Mouse (Mus musculus) stomach, embryonic 15.5 days (tissue): ENCODE results near the gene S100a3. TPM values are rescaled to one million over a fixed set of nuclear protein-coding genes. Genes with fewer than 3 reads are reported as not detected.
A peak's percentile ranks its signal among the peaks of the same experiment; 100 is the strongest.

Source experiments
- ATAC-seq: fragments of 200-750 bp; cut with Nextera tagmentation; 2 replicates; pipeline ENCODE4 v1.8.0; 2017; ENCODE audit warnings: low read depth, moderate number of reproducible peaks, moderate TSS enrichment; ENCODE audit not compliant: insufficient read depth, low FRiP score
- H3K27ac ChIP-seq: fragments of 300-500 bp; sonication (generic); 2 replicates; pipeline ENCODE4 v1.5.1; 2015; ENCODE audit warnings: mild to moderate bottlenecking, inconsistent platforms
- H3K27me3 ChIP-seq: fragments of 300-500 bp; sonication (generic); replicated peaks from 2 replicates; pipeline ENCODE4 v1.6.1; 2015; ENCODE audit warnings: inconsistent platforms
- H3K36me3 ChIP-seq: fragments of 300-500 bp; sonication (generic); 2 replicates; pipeline ENCODE4 v1.6.1; 2015; ENCODE audit warnings: inconsistent platforms
- H3K4me1 ChIP-seq: fragments of 300-500 bp; sonication (generic); 2 replicates; pipeline ENCODE4 v1.6.1; 2015; ENCODE audit warnings: inconsistent platforms
- H3K4me2 ChIP-seq: fragments of 300-500 bp; sonication (generic); 2 replicates; pipeline ENCODE4 v1.6.1; 2015; ENCODE audit warnings: mild to moderate bottlenecking, inconsistent platforms
- H3K4me3 ChIP-seq: fragments of 300-500 bp; sonication (generic); replicated peaks from 2 replicates; pipeline ENCODE4 v1.5.1; 2015; ENCODE audit warnings: inconsistent platforms
- H3K9ac ChIP-seq: fragments of 300-500 bp; sonication (generic); 2 replicates; pipeline ENCODE4 v1.6.1; 2015; ENCODE audit warnings: inconsistent platforms
- H3K9me3 ChIP-seq: fragments of 300-500 bp; sonication (generic); 2 replicates; pipeline ENCODE4 v1.6.1; 2016; ENCODE audit warnings: inconsistent platforms
- WGBS: fragments of 180-500 bp; shearing (Covaris S2); methylation state at CpG from one replicate; pipeline ENCODE4 v1.1.7; 2015; 5-methylcytosine and 5-hydroxymethylcytosine counted together
- polyA plus RNA-seq: library from polyadenylated mRNA; unstranded; fragments of >200 nt; fragmentation: Nextera tagmentation; extraction: Ambion mirVana; gene quantifications from 2 replicates; pipeline ENCODE4 v1.2.1, GENCODE M21; 2015

S100a3 gene
- polyA plus RNA-seq, result 0.77 and 1.2 TPM in 2 replicates

DNA sequence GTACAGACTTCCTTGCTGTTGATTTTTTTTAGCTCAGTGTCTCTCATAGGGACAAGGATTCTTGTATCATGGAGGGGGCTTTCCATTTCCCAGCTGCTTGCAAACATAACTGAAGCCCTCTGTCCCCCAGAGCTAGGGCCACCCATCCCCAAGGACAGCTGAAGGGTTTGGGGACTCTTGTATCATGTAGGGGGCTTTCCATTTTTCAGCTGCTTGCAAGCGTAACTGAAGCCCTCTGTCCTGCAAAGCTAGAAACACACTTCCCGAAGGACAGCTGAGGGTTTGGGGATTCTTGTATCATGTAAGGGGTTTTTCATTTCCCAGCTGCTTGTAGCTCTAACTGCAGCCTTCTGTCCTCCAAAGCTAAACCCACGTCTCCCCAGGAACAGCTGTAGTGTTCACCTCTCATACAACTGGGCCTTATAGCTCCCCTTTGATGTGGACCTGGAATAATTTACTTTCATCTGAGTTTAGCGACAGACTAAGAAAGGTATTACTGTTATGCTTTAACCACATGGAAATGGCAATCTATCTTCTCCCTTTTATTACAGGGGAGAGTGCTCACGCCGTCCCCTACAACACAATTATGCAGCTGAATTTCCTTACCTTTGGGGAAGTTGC, at the start of gene S100a3:
S100a3 (plus strand) TSS at position 571 of the 621 bp plus-strand sequence.
- H3K9ac ChIP-seq, result no peak within 1 kb of the TSS
- H3K4me3 ChIP-seq, result no peak within 1 kb of the TSS
- ATAC-seq, result no peak
- H3K4me1 ChIP-seq, result no peaks in the 10 kb centered on the region
- no peaks in the 10 kb centered on the region for H3K9me3 ChIP-seq
- no peak within 1 kb of the TSS for H3K27ac ChIP-seq
- no peak within 1 kb of the TSS for H3K4me2 ChIP-seq
- no peaks in the 10 kb centered on the region for H3K27me3 ChIP-seq
- no peaks in the 10 kb centered on the region for H3K36me3 ChIP-seq
- 73% methylated on average over 6 of the region's 6 CpGs for WGBS

DNA sequence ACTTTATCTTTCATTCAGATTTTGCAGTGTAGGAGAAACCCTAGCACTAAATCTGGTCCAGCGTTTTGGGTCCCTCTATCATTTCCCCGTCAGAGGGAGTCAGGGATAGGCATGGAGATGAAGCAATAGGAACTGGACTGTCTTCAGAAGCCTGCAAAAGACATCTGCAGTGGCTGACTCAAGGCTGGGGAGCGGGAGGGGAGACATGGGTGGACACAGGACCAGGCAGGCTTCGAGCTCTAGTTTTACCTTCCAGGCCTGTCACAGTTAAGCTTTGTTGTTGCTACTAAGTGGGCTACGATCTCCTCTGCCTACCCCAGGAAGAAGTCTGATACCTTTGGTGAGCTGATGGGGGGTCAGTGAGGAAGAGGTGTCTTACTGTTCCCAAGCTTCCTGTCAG, 48.1 kb upstream of the S100a3 start:
- Histone ChIP-seq H3K27ac (no peak overlapping the region), H3K4me3 (no peak overlapping the region), H3K4me1 (peaks cover 23% of the 10 kb centered on the region), H3K4me2 (no peak overlapping the region), H3K36me3 (no peaks in the 10 kb centered on the region), H3K27me3 (no peaks in the 10 kb centered on the region), H3K9ac (no peak overlapping the region), H3K9me3 (no peaks in the 10 kb centered on the region)
- no peak for ATAC-seq
- WGBS, result 81% methylated on average over 5 of the region's 5 CpGs

DNA sequence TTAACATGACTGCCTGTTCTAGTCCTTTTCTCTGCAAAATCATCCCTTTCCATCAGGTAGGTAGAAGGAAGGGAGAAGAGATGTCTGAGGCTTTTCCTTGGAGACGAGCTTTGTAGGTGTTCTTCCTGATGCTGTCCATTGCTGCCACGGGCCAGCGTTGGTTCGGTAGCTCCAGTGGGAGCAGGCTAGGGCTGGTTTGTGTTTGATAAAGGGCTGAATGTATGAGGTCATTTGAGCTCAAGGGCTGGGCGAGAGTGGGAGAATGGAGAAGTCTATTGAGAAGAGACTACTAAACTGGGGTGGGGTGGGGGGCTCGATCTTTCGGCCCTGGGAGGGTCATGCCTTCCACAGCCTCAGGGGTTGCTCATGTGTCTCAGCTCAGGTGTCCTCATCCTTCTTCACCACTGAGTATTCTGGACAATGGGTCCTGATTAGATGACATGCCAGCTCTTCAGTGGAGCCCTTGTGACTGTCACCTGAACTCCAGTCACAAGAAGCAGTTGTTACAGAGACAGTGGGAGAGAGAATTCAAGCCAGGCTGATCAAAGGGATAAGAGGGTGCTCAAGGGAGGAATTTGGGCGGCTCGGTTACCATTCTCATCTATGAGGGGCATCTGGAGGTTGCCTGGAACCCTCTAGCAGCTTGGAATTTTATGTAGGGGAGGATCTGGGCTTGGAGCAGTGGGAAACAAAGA, 47.3 kb upstream of the S100a3 start:
- WGBS, result 70% methylated on average over 9 of the region's 9 CpGs
- no peaks in the 10 kb centered on the region for H3K9me3 ChIP-seq
- no peaks in the 10 kb centered on the region for H3K36me3 ChIP-seq
- no peaks in the 10 kb centered on the region for H3K27me3 ChIP-seq
- H3K9ac ChIP-seq, result no peak overlapping the region
- H3K27ac ChIP-seq, result no peak overlapping the region
- no peak overlapping the region for H3K4me3 ChIP-seq
- ATAC-seq, result no peak
- H3K4me1 ChIP-seq, result peaks cover 21% of the 10 kb centered on the region
- peak overlapping the region; percentile 92; the same call in 1 of the 2 replicates for H3K4me2 ChIP-seq

DNA sequence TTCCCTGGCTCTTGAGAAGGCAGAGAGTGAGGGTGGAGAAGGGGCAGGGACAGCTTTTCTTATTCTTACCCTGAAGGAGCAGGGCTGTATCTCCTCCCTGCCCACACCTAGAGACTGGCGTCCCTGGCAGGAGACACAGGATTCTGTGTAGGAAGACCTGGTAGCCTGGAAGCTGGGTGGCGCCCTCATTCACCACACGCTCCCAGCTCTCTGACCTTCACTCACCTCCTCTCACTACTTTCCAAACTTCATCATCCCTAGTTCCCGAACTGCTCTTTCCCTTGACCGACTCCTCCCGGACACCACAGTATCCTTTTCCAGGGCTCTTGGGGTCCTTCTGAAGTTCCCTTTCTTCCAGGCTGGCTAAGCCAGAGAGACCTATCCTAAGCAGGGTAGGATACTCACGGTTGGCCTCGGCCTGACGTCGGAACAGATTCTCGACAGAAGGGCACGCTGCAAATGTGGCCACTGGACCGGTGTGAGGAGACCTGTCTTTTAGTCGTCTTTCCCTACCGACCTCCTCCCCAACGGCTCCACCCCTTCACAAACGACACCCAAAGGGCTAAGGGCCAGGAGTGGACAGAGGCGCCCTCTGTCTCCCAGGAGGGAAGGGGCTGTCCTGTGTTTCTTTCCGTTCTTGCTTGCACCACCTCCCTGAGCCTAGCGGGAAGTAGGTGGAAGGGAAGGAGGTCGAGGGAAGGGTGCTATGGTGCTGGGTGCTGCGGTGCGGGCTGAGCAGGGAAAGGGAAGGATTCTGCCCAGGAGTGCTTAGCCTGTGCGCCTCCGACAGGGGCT, 46.4 kb upstream of the S100a3 start, which contains the start of the genes S100a1 and S100a13:
S100a1 (minus strand) TSS at position 597 of the 795 bp plus-strand sequence.
S100a13 (plus strand) TSS at position 640 of the 795 bp plus-strand sequence.
- 4% methylated on average over 24 of the region's 25 CpGs for WGBS
- Histone ChIP-seq H3K27ac (peak within 1 kb of the TSS; percentile 57), H3K4me1 (peaks cover 20% of the 10 kb centered on the region)

DNA sequence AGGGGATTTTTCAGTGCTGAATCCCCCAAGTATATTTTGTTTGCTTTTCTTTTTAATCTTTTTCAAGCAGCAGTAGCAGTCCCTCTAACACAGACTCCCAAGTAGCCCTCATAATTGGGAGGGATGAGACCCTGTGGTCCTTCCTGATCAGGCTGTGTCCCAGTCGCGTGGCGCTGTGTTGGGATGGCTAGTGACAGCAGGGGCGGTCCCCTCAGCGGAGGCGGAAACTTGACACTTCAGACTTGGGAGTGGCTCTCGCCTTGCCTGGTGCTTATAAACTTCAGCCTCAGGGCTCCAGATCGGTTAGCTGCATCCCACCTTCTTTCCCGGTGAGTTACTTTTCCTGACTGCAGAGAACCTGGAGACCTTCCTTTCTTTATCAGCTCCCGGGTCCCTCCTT, 45.7 kb upstream of the S100a3 start:
- WGBS, result 0% methylated on average over 10 of the region's 10 CpGs
- Histone ChIP-seq H3K27me3 (no peaks in the 10 kb centered on the region), H3K9me3 (no peaks in the 10 kb centered on the region), H3K4me1 (peaks cover 20% of the 10 kb centered on the region), H3K4me2 (peak overlapping the region; percentile 92), H3K36me3 (no peaks in the 10 kb centered on the region), H3K4me3 (peak overlapping the region; percentile 46), H3K9ac (peak overlapping the region; percentile 13), H3K27ac (peak overlapping the region; percentile 57)
- ATAC-seq, result peak; percentile 80

More for the DNA sequence above, 46.4 kb upstream of the S100a3 start, which contains the start of the genes S100a1 and S100a13:
- Histone ChIP-seq H3K4me2 (peak within 1 kb of the TSS; percentile 92), H3K9me3 (no peaks in the 10 kb centered on the region), H3K36me3 (no peaks in the 10 kb centered on the region), H3K27me3 (no peaks in the 10 kb centered on the region), H3K9ac (peak within 1 kb of the TSS; percentile 32), H3K4me3 (peak within 1 kb of the TSS; percentile 46)
- peak; percentile 56 for ATAC-seq

DNA sequence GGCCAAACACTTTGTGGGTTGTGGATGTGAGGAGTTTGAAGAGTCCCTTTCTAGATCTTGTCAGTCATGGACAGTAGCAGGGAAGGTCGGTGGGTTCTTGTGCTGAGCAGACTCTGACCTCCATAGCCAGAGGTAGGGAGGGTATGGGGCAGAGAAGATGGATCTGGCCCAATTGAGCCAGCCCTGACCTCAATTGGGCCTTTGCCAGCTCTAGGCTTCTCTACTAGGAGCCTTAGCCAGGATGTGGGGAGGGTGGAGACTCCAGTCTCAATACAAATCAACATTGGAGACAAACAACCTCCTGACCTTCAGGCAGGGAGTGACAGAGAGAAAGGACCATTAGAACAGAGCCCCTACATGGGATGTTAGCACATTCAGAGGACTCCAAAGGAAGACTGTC, 45.1 kb upstream of the S100a3 start:
- Histone ChIP-seq H3K4me1 (peaks cover 20% of the 10 kb centered on the region), H3K27me3 (no peaks in the 10 kb centered on the region), H3K9ac (peak overlapping the region; percentile 13; the same call in 1 of the 2 replicates), H3K4me3 (peak overlapping the region; percentile 46), H3K36me3 (no peaks in the 10 kb centered on the region), H3K4me2 (peak overlapping the region; percentile 92), H3K9me3 (no peaks in the 10 kb centered on the region), H3K27ac (0 out of 2 replicates have a peak overlapping the region, but pooled peaks have one; percentile 55)
- 30% methylated on average over 1 of the region's 1 CpGs for WGBS
- 0 out of 2 replicates have a peak, but pooled peaks have one; percentile 23 for ATAC-seq

DNA sequence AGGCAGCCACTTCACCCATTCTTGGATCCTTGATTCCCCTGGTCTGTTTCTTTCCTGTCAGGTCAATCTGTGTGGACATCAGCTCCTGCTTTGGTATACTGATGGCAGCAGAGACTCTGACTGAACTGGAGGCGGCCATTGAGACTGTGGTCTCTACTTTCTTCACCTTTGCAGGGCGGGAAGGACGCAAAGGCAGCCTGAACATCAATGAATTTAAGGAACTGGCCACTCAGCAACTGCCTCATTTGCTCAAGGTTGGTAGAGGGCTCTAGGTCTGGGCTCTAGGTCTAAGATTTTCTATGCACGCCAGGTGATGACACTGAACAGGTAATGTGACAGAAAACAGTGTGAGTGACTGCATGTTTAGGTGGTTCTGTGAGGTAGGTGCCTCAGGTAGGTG, 44.6 kb upstream of the S100a3 start:
- H3K9ac ChIP-seq, result no peak overlapping the region
- no peak overlapping the region for H3K27ac ChIP-seq
- no peak overlapping the region; the same call in 1 of the 2 replicates for H3K4me3 ChIP-seq
- H3K4me1 ChIP-seq, result peaks cover 20% of the 10 kb centered on the region
- no peak for ATAC-seq
- peak overlapping the region; percentile 92; the same call in 1 of the 2 replicates for H3K4me2 ChIP-seq
- H3K27me3 ChIP-seq, result no peaks in the 10 kb centered on the region
- H3K9me3 ChIP-seq, result no peaks in the 10 kb centered on the region
- 91% methylated on average over 4 of the region's 4 CpGs for WGBS
- no peaks in the 10 kb centered on the region for H3K36me3 ChIP-seq

DNA sequence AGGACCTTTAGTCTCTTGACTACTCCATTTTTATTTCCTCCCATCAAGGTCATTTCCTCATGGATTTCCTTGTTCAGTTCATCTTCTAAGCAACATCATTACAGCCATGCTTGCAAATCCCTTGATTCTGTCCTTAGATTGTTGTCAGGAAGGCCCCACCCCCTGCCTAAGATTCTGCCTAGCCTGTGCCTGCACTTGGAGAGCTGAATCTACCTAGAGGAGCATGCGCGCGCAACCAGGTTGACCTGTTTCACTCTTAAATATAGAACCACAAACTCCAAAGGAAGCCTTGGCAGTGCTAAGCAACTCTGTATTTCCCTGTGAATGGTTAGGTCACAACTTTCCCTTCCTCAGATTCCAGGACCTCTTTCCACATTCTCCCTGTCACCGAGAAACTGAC, 42.7 kb upstream of the S100a3 start:
- Histone ChIP-seq H3K4me2 (no peak overlapping the region), H3K9me3 (no peaks in the 10 kb centered on the region)

DNA sequence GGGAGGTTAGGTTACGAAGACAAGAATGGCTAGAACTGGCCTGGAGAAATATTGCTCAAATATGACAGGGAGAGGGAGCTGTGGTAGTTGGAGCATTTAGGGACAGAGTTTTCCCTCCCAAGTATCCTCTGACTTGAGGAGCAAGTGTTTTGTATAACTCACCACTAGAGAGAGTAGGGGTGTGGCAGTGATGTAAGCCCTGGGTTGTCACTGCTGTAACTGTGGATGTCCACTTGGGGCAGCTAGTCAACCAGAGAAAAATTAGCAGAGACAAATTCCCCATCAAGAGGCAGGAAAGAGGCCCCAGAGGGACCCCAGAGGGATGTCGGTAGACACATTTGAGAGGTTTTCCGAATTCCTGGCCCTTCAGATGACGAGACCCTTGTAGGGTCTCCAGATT, 35.0 kb upstream of the S100a3 start:
- WGBS, result 69% methylated on average over 4 of the region's 4 CpGs
- no peaks in the 10 kb centered on the region for H3K27me3 ChIP-seq
- H3K4me1 ChIP-seq, result 0 out of 2 replicates have a peak, but pooled peaks cover 3% of the 10 kb centered on the region
- no peaks in the 10 kb centered on the region for H3K36me3 ChIP-seq
- peak overlapping the region; percentile 45 for H3K27ac ChIP-seq
- no peaks in the 10 kb centered on the region for H3K9me3 ChIP-seq
- no peak overlapping the region for H3K4me2 ChIP-seq
- H3K9ac ChIP-seq, result no peak overlapping the region
- ATAC-seq, result no peak
- no peak overlapping the region for H3K4me3 ChIP-seq

More for the DNA sequence above, 42.7 kb upstream of the S100a3 start:
- H3K36me3 ChIP-seq, result no peaks in the 10 kb centered on the region
- H3K27me3 ChIP-seq, result no peaks in the 10 kb centered on the region
- 83% methylated on average over 4 of the region's 4 CpGs for WGBS
- no peak overlapping the region for H3K27ac ChIP-seq
- no peak overlapping the region for H3K4me3 ChIP-seq
- H3K4me1 ChIP-seq, result peaks cover 20% of the 10 kb centered on the region
- no peak for ATAC-seq
- no peak overlapping the region for H3K9ac ChIP-seq

DNA sequence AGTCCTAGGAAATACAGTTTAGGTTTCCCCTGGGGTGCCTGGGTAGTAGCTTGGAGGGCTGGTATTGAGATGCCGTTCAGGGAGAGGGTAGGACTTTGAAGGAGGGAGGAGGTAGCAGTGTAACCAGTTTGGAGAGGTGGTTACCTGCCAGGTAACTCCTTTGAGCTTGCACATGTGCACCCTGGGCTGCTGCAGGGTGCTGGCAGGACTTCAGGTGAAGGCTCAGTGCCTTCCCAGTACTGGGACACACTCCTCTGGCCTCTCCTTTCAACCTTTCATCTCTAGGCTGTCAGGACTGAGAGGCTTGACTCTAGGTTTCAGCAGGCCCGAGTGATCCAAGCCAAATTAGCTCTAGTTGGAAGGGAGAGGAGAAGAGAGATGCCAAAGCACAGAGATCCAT, 34.3 kb upstream of the S100a3 start:
- H3K27me3 ChIP-seq, result no peaks in the 10 kb centered on the region
- no peak overlapping the region for H3K4me3 ChIP-seq
- peak overlapping the region; percentile 45 for H3K27ac ChIP-seq
- 0 out of 2 replicates have a peak, but pooled peaks cover 3% of the 10 kb centered on the region for H3K4me1 ChIP-seq
- WGBS, result 58% methylated on average over 2 of the region's 2 CpGs
- no peak overlapping the region for H3K4me2 ChIP-seq
- no peaks in the 10 kb centered on the region for H3K9me3 ChIP-seq
- H3K9ac ChIP-seq, result no peak overlapping the region
- H3K36me3 ChIP-seq, result no peaks in the 10 kb centered on the region
- ATAC-seq, result no peak

DNA sequence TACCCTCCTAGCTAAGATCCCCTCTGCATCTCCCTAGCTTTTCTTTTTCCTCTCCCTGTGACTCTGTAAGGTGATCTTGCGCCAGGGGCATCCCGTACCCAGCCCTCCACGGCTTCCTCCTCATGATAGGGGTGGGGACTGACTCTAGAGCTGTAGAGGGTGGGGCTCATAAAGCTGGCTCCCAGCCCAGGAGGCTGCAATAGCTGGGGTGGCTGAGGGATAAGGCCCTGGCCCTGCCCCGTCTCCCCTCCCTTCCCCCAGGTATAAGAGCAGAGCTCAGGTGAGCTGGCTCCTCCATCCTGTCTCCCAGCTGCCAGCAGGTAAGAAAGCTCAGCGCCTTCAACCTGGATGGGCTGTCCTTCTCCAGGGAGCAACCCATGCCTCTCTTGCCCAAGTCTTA, 33.8 kb upstream of the S100a3 start, which contains the start of gene S100a14:
S100a14 (plus strand) TSS at position 277 of the 400 bp plus-strand sequence.
- H3K9me3 ChIP-seq, result no peaks in the 10 kb centered on the region
- 47% methylated on average over 5 of the region's 5 CpGs for WGBS
- H3K27me3 ChIP-seq, result no peaks in the 10 kb centered on the region
- peak within 1 kb of the TSS; percentile 19; the same call in 1 of the 2 replicates for H3K4me2 ChIP-seq
- H3K9ac ChIP-seq, result no peak within 1 kb of the TSS
- peak; percentile 89 for ATAC-seq
- no peaks in the 10 kb centered on the region for H3K36me3 ChIP-seq
- 0 out of 2 replicates have a peak, but pooled peaks cover 3% of the 10 kb centered on the region for H3K4me1 ChIP-seq
- H3K4me3 ChIP-seq, result peak within 1 kb of the TSS; percentile 16; the same call in 1 of the 2 replicates
- peak within 1 kb of the TSS; percentile 45 for H3K27ac ChIP-seq
